Mouse (Mus musculus) inflammation-experienced regulatory T-cells, adult 6 months (primary cell): ENCODE results near the gene Exoc2. TPM values are rescaled to one million over a fixed set of nuclear protein-coding genes. Genes with fewer than 3 reads are reported as not detected.

Experiments
- ATAC-seq: one replicate; pipeline ENCODE4 v1.8.0; 2017
- polyA plus RNA-seq, 3 experiments: library from polyadenylated mRNA; unstranded; fragments of 100-300 nt; shearing (Covaris generic); gene quantifications; one replicate each; pipeline ENCODE4 v1.2.1; 2017

The Exoc2 gene
- polyA plus RNA-seq, 3 experiments from 2014 or later = 67.2 to 77.9 (median 77.0) TPM

DNA sequence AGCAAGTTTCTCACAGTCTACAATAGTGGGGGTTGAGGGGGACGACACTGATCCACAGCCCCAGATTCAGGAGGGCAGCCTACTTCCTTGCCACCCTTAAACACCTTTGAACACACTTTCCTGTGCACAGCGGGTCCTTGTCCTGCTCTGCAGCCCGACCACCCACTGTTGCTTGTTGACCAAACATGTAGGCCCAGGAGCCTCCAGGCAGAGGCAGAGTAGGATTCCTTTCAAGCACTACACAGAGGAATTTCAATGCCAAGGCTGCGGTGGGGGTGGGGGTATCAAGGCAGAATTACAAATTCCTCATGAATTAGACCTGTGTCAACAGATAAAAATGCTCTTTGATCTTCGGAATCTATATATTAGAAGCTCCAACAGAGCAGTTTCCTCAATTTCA lies 82.7 kb downstream of the Exoc2 start:
- no peak for ATAC-seq

GRCm38 (mm10) chr13:30888480-30888879 lies 85.4 kb downstream of the Exoc2 start:
- ATAC-seq = peak; percentile 76

GRCm38 (mm10) chr13:30880310-30880709 lies 93.6 kb downstream of the Exoc2 start:
- ATAC-seq = no peak

DNA sequence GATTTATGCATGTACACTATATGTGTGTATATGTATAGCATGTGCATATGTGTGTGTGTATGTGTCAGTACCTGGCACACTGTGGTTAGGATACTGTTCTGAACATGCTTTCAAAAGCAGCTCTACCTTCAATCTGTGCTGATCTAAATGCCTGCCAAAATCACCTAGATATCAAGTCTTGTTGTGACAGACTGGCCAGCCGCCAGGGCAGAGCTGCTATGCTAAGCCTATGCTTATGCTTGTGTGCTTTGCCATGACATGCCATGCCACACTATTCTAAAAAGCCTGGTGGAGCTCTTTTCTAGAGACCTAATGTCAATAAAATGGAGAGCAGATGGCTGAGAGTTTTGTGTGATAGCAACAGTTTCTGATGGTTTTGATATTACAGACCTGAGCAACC lies 94.0 kb downstream of the Exoc2 start:
- ATAC-seq = no peak

DNA sequence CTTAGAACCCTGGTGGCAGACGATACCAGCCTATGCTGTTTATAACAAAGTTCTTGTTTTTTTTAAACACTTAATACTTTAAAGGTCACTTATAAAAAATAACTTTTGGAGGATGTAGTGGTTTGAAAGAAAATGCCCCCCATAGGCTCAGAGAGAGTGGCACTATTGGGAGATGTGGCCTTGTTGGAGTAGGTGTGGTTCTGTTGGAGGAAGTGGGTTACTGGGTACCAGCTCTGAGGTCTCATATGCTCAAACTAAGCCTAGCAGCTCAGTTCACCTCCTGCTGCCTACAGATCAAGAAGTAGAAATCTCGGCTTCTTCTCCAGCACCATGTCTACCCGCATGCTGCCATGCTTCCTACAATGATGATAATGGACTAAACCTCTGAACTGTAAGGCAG lies 98.1 kb downstream of the Exoc2 start:
- ATAC-seq = peak; percentile 60

DNA sequence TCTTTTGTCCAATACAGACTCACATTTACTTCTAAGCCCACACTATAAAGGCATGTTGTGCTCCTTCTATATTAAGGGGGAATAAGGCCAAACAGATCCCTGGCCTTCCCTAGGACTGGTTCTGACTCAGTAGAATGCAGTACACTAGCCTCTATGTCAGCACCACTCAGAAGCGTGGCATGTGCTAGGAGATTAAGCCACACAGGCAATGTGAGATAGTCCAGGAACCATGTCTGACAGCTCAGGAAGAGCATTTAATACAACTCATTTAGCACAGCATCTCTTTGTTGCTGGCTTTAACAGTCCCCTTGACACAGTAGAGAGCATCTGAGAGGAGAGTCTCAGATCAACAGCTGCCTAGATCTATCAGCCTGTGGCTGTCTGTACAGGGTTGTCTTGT lies 100.4 kb downstream of the Exoc2 start:
- ATAC-seq = no peak

DNA sequence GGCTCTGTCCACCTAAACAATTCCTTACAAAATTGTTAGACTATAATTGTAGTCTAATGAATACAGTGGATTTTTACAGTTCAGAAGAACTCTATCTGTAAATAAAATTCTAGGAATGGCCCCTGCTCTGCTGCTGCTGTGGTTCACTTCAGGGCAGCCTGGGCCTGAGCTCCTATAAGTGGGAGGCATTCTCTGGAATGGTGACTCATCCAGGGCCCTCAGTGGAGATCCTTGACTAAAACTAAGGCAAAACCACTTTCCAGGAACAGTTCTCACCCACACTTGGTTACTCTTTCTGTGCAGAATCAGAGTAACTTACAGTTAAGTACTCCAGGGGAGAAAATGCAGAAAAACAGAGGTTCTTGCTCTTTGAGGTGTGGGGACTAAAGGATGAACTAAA lies 108.4 kb downstream of the Exoc2 start:
- no peak for ATAC-seq

DNA sequence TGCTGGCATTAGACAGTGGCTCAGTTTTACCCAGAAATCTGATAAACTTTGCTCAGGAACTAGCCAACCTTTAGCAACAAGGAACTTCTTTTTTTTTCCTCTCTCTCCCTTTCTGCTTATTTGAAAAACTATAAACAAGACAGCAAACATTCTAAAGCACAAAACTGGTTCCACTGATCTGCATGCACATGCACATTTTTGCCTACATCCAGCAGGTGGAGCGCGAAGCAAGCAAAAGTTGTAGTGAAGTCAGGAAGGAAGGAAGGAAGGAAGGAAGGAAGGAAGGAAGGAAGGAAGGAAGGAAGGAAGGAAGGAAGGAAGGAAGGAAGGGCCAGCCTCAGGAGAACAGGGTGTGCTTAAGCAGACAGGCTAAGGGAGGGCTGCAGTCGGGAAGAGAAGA lies 109.9 kb downstream of the Exoc2 start:
- no peak for ATAC-seq

- ATAC-seq = no peak
Observed at GRCm38 (mm10) chr13:30858421-30858820, 115.5 kb downstream of the Exoc2 start.

GRCm38 (mm10) chr13:30850736-30851135 lies 123.2 kb downstream of the Exoc2 start:
- no peak for ATAC-seq

GRCm38 (mm10) chr13:30848001-30848400 lies 125.9 kb downstream of the Exoc2 start:
- ATAC-seq = no peak

DNA sequence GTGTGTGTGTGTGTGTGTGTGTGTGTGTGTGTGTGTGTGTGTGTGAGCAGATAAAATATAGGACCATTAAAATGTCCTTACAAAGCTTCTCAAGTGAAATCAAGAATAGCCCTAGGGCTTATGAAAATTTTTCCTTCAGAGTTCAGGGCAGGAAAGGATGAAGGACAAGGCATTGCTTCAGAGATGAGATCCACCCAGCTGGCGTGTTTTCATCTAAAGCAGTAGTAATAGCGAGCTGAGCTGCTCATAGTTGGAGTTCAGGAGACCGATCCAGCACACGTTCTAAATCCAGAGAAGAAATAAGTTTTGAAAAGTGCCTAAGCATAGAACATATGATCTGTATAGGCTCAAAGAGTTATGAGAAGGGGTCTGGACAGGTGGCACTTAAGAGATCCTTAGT lies 127.4 kb downstream of the Exoc2 start:
- no peak for ATAC-seq

GRCm38 (mm10) chr13:30843049-30843448 lies 130.8 kb downstream of the Exoc2 start:
- ATAC-seq = peak; percentile 77

GRCm38 (mm10) chr13:30841843-30842242 lies 132.1 kb downstream of the Exoc2 start:
- ATAC-seq = peak; percentile 67

GRCm38 (mm10) chr13:30841306-30841705 lies 132.6 kb downstream of the Exoc2 start:
- no peak for ATAC-seq

- no peak for ATAC-seq
Observed at GRCm38 (mm10) chr13:30840700-30841099, 133.2 kb downstream of the Exoc2 start.

DNA sequence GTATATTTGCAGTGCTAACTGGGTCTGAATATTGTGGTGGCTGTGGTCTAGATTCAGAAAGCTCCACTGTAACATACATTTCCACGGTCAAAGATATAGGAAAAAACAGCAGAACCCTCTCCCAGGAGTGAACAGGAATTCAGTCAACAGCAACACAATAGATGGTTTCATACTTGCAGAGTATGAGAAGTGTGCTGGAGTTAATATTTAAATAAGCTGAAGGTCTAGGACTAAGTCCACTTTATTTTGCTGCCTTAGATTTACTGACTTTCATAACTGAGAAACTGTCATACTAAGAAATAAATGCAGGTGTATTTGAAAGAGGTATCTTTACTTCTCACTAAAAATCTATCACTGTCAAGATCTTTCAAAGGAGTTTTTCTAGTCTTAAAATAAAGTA lies 137.6 kb downstream of the Exoc2 start:
- no peak for ATAC-seq

DNA sequence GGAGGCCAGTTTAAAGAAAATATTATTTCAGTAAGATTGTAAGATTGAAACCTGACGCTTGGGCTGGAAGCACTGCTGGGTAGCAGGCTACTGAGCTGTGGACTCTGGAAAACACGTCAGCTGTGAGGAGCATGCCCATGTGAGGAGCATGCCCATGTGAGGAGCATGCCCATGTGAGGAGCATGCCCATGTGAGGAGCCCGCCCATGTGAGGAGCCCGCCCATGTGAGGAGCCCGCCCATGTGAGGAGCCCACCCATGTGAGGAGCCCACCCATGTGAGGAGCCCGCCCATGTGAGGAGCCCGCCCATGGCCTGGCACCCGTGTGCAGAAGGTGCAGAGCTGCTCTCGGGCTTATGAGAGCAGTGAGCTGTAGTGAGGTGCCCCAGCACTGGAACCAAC lies 139.0 kb downstream of the Exoc2 start:
- ATAC-seq = no peak

GRCm38 (mm10) chr13:30834349-30834748 lies 139.5 kb downstream of the Exoc2 start:
- peak; percentile 39 for ATAC-seq

- ATAC-seq = peak; percentile 51
Observed at GRCm38 (mm10) chr13:30833476-30834149, 140.3 kb downstream of the Exoc2 start.

GRCm38 (mm10) chr13:30831369-30831768 lies 142.5 kb downstream of the Exoc2 start:
- peak; percentile 60 for ATAC-seq

- no peak for ATAC-seq
Observed at GRCm38 (mm10) chr13:30826511-30826910, 147.4 kb downstream of the Exoc2 start.

- peak; percentile 37 for ATAC-seq
Observed at GRCm38 (mm10) chr13:30824903-30825302, 149.0 kb downstream of the Exoc2 start.

GRCm38 (mm10) chr13:30820555-30820954 lies 153.3 kb downstream of the Exoc2 start:
- ATAC-seq = no peak

GRCm38 (mm10) chr13:30819891-30820290 lies 154.0 kb downstream of the Exoc2 start:
- ATAC-seq = peak; percentile 29
